Mouse (Mus musculus) embryo, embryonic 11.5 days (tissue): ENCODE measurements around the gene Trp63.

ENCODE experiments used
- DNase-seq: peaks from one replicate; pipeline ENCODE4 v3.0.0-alpha.2; 2012; ENCODE audit warnings: low read depth, low spot score

The Trp63 gene

GRCm38 (mm10) chr16:25871503-25871902 is 187.9 kb downstream of the Trp63 start:
- DNase-seq, result no peak

GRCm38 (mm10) chr16:25875681-25876080 is 192.1 kb downstream of the Trp63 start:
- no peak for DNase-seq

- no peak for DNase-seq
Measured at GRCm38 (mm10) chr16:25877416-25877965, 193.9 kb downstream of the Trp63 start.

- DNase-seq, result no peak
Measured at GRCm38 (mm10) chr16:25878116-25878515, 194.6 kb downstream of the Trp63 start.

GRCm38 (mm10) chr16:25899071-25899470 is 215.5 kb downstream of the Trp63 start:
- DNase-seq, result no peak

GRCm38 (mm10) chr16:25899657-25900056 is 216.1 kb downstream of the Trp63 start:
- DNase-seq, result no peak

- DNase-seq, result no peak
Measured at GRCm38 (mm10) chr16:25900389-25900908, 216.9 kb downstream of the Trp63 start.

- DNase-seq, result no peak
Measured at GRCm38 (mm10) chr16:25912185-25912584, 228.6 kb downstream of the Trp63 start.

GRCm38 (mm10) chr16:25934181-25934580 is 250.6 kb downstream of the Trp63 start:
- DNase-seq, result no peak
